Mouse (Mus musculus) lung, postnatal 36 days (tissue): ENCODE data around the gene Ptprm.
A peak's percentile ranks its signal among the peaks of the same experiment; 100 is the strongest.

Experiments
- DNase-seq: peaks from one replicate; pipeline ENCODE4 v3.0.0; 2022; ENCODE audit warnings: mixed read lengths

Ptprm gene

DNA sequence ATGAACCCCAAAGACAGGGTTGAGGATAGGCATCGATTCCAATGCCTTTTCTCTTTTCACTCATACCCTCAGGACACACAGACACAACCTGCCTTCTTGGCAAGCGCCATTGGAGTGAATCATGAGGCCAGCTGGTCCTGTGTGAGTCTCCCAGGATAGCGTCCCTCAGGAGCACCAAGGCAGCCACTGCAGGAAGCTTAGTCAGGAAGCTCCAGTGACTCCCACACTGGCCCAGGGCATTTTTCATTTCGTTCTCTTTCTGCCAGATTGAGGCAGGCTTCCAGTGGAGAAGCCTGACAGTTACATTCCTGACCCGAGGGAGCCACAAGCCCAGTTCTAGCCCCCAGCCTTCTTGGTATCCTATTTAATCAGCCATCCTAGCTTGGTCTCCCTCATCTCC is 393.3 kb downstream of the Ptprm start:
- DNase-seq, result no peak

DNA sequence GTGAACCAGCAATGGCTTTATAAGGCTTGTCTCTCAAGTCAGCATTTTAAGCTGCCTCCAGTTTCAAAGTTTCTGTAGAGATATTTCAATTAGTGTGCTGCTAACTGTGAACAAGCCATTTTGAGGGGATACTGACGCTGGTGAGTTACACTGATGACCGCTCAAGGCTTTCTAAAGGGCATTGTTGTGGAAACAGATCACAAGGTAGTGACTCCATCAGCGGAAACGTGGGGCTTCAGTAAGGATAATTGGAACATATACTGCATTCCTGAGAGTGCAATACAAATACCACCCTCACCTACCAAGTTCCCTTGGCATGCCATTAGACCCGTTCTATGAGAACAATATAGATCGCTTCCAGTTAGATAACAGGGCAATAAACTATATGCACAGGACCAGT is 393.7 kb downstream of the Ptprm start:
- DNase-seq, result no peak

DNA sequence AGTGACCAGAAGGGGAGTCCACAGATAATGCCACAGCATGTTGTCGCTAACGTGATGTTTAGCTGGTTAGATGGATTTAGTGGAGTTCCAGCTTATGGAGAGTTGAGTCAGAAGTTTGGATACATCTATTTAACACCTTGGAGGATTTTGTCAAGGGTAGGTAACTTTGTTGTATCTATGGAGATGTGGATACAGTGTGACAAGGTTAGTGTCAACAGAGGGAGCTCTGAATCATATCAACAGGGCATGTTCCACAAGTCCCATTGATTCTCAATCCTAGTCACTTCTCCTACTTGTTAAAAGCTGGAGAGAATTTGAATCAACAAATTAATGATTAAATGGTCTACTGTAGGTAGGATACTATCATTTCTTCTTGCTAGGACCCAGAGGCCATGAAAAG is 394.4 kb downstream of the Ptprm start:
- DNase-seq, result no peak

DNA sequence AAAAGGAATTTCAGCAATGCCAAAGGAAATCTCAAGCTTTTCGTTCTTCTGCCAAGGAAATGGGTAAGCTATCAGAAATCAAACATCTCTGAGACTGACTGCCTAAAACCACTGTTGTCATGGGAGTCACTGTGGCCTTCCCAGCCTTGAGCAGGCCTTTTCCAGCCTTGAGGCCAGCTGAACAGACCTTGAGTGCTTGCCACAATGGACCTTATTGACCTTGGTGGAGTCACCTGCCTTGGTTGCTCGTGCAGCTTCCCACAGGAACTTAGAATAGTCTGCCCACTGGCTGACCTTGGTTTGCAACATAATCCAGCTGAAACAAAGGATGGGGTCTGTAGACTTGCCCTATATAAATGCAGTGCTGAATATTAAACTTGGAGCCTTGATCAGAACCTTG is 395.5 kb downstream of the Ptprm start:
- no peak for DNase-seq

DNA sequence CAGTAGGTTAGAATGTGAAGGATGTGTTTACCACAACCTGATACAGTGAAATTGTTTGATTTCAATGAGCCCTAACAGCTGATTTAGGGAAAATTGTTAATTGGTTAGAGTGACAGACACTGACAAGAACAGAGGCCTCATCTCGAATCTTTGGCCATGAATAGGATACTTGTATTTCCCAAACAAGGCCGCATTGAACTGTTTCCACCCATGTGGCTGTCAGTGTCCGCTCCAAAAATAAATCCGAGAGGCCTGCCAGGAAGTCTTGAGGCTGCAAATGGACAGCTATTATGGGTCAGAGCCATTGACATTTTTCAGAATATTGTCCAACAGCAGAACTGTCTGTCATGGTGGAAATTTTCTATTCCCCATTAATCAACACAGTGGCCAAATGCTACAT is 409.8 kb downstream of the Ptprm start:
- DNase-seq, result no peak

DNA sequence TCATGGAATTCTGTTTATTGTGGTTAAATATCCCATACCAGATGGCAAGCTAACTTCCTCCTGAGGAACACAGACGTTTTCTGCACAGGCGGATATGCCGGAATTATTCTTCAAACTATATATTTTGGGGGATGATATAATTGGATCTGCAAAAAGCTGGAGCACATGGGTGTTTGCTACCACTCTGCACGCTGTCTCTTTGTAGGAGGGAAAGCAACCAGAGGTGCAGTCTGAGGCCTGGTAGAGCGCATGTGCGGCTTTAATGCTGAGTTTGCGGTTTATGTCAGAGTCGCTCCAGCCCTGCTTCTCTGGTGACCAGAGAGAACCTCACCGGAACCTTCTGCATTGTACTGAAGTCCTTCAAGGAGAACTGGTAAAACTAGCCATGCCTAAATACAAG is 410.7 kb downstream of the Ptprm start:
- no peak for DNase-seq

DNA sequence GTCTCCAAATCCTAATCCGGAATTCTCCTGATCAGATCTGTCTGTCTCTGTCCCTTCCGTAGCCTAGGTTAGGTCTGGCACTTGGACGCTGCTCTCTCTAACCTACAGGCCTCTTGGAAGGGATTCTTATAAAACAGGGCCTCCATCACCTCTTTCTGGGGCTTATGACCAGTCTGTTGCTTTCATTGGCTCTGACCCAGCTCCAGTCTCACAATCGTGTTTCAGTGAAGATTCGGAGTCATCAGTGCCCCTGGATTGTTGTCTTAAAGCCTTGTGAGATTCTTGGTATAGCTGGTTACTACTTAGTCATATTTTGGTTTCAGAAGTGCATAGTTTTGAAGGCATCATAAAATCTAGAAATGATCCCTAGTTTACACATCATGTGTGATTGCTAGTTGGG is 428.6 kb downstream of the Ptprm start:
- no peak for DNase-seq

DNA sequence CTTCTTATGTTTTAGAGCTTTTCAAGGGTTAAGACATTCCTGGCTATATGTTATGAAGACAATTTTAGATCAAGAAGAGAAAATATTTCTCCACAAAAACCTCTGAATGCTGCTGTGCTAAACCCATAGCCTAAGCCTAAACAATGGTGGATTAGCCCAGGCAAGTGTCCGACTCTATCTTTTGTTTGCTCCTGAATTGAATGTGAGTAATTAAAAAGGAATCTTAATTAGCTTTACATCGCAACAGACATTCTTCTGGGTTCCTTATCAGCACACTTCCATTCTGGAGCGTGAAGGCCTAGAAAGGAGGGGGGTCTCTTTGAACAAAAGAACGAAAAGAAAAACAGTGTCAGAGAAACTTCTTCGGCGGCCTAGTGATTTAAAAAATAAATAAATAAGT is 439.6 kb downstream of the Ptprm start:
- no peak for DNase-seq

DNA sequence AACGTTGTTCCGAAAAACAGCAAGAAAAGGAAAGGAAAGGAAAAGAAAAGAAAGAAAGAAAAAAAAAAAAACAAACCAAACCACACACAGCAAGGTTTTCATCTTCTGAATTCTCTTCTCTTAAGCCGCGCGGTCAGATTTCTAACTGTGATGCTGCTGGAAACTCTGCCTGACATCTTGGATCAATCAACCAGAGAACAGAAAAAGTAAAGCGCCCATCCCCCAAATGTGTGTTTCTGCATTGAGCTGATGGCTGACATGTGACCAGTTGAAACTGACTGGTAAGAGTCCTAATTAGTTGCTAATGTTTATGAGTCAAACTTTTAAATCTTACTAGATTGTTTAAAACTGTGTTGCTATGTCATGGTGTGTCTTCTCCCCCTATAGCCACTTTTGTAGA is 441.7 kb downstream of the Ptprm start:
- DNase-seq, result no peak

DNA sequence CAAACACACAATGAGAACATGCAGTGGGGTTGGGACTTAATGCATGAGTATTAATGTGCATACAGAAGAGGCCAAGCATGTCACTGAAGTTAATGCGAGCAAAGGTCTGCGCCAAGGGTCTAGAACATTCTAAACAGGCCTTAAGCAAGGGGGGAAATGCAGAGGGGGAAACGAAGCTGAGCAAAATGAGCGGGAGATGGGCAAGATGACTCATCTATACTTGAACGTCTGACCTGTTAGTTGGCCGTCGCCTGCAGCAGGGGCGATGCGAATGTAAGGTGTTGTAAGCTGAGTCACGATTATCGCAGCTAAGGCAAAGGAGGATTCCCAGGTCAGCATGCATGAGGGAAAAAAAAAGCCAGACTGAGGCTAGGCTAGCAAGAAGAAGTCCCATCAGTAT is 442.1 kb downstream of the Ptprm start:
- no peak for DNase-seq

DNA sequence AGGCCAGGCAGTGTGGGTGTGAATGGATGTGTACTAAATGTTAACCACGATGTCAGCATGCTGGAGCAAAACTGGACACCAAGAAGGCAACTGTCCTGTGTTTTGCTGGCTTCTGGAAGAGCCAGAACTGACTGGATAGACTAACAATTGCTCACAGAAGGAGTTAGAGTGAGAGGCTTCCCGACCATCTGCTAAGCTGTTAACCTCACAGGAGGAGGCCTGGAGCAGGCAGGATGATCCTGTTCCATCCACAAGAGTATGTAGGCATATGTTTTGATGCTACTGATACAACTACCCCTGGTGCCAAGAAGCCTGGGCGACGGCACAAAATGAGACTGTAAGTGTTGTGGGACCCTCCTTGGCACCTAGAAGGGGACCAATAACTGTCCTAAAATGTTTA is 444.4 kb downstream of the Ptprm start:
- no peak for DNase-seq

DNA sequence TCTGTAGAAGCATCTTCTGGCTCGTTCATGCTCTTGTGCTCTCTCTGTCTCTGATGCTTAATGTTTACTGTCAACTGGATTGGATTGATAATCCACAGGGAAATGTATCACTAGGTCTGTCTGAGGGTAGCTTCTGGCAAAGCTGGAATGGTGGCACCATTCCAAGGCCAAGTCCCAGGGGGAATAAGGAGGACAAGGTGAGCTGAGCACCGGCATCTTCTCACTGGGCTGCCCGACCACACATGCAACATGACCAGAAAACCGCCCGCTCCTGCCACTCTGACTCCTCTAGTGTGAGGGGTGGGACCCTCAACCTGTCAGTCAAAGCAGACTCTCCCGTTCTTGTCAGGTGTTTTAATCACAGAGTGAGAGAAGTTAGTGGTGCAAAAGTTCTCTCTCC is 445.3 kb downstream of the Ptprm start:
- no peak for DNase-seq

DNA sequence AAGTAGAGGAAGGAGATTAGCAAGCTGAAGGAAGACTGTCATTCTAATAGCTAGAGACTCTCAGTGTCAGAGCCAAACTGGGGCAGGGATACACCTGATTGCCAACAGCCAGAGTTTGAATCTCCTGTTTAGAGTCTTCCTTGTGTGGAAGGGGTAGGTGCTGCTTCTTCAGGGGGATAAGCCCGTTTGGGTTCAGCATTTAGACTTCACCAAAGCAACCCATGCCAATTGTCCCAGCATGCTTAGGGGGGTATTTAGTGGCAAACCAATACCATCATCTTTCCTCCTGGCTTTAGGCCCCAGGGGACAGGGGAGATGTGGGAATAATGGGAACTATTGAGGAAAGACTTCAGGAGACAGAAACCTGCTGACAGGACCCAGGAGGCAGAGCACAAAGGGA is 460.1 kb downstream of the Ptprm start:
- no peak for DNase-seq

DNA sequence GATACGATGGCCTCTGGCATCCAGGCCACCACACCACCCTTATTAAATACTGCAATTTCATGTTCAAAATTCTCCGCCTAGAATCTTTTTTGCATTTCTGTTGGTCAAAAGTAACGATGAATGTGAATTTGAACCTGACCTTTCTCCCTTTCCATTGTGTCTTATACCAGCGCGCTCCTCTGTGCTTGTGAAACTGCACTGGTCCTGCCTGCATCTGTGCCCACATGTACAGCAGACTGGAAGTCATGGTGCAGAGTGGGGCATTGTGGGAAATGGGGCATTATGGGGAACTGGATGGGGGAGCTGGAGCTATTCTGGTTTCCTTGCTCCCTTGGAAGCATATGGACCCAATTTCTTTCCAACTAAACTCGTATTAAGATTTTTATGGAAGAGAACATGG is 462.3 kb downstream of the Ptprm start:
- no peak for DNase-seq

DNA sequence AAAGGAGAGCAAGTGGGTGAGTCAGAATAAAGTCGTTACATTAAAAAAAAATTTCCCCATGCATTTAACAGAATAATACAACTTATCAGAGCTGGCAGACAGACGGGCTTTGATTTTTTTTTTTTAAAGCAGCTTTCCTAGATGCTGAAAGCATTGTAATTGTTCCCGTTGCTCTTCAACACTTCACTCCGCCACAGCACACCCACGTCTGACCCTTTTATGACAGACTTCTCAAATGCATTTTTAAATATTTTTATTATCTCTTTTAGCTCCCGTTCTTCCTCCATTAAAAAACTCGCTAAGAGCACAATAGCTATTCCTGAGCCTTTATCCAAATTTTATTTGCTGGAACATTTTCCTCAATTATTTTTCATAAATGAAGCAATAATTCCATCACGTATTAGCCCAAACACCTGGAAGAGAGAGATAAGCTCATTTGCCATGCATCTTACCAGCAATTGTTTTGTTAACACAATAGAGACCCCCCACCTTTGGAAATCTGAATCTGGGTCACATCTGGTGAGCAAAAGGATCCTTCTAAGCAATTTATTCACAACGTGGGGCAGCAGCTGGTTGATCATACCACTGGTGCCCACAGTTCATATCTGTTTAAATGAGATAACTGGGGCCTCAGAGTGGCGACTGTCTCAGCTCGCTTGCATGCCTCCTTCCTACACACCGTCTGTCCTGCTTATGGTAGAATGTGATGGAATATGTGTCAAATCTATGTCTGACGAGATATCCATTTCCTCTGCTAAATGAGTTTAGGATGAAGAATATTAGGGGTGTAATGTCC is 463.0 kb downstream of the Ptprm start:
- DNase-seq, result no peak

DNA sequence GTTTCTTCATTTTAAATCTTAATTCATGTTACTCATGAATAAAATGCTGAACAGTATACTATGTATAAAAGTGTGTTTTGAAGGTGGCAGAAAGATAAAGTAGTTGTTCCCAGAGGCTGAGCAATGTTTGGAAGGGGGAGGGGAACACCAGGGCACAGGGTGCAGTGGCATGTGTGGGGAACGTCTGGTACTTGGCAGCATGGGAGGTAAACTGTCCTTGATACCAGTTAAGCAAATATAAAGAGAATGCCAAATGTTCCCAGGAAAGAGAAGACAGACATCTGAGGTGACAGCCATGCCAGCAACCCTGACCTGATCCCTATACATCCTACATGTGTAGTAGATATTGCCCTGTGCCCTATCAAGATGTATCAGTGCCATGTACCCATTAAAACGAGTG is 472.0 kb downstream of the Ptprm start:
- DNase-seq, result peak; percentile 8

DNA sequence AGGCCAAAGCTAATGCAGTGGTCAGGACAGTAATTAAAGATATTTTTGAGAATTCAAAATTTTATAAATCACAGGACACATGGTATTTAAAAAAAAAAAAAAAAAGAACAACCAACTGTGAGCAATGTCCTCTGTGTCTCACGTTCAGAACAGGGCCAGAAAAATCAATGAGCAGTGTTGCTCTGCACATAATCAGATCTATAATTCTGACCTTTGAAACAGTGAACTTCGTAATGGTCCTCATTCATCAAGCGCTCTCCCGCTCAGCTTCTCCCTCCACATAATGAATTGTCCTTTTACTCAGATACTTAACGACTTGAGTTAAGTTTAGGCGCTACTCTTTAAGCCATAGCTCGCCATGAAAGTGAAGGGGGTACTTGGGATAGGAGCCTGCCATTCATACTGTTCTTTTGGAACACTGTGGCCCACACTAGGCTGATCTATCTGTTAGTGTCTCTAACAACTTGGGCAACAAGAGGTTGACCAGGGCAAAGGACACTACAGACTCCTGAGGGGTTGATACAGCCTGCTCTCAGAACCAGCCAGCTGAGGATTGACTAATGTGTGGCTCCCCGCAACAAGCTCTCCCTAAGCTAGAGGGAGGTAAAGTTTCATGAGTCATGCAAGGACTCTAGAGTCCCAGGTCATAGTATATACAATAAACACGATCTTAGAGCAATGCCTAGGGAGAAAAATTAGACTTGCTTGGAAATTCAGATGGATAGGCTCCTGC is 473.1 kb downstream of the Ptprm start:
- DNase-seq, result no peak

DNA sequence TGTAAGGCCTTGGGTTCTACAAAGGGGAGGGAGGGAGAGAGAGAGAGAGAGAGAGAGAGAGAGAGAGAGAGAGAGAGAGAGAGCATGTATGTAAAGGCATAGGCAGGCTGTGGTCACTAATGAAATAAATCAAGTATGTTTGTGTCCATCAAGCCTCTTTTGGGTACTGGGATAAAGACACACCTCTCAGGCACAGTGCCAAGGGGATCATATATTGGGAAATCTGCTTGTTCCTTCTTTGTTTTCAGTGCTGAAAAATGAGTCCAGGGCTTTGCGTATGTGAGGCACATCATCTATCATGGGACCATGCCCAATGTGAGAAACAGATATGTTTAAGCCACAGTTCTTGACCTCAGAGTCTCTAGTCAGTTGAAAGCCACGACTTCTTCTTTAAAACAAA is 475.1 kb downstream of the Ptprm start:
- no peak for DNase-seq

DNA sequence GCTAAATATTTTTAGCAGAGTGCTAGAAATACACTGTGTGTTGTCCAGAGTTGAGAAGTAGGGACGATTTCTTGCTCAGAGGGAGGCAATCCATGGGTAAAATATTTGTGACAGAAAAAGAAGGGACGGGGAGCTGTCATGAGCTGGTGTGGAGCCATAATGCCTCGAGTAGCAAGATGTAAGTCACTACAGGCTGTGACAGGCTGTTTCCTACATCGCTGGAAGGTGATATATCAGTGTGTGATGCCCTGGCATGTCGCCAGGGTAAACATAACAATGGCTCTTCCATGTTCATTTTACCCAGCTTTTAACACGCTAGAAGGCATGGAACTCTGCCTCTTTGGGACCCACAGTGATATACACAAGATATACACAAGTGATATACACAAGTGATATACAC is 476.7 kb downstream of the Ptprm start:
- DNase-seq, result no peak

DNA sequence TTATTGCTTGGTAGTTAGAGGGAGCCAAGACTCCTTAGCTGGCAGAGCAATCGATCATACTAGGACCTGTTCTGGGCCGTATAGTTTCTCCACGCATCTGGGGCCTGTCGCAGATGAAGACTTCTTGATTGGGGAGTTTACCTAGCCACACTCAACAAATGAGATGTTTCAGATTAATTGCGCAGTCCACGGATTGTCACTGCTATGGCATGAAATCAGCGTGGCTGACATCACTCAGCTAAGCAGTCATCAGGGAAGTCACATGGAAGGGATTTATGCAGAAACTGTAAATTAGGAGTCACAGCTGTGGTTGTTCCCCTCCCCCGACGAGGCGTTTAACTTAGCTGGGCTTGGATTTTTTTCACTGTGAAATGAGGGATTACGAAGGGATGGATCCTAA is 479.4 kb downstream of the Ptprm start:
- no peak for DNase-seq

DNA sequence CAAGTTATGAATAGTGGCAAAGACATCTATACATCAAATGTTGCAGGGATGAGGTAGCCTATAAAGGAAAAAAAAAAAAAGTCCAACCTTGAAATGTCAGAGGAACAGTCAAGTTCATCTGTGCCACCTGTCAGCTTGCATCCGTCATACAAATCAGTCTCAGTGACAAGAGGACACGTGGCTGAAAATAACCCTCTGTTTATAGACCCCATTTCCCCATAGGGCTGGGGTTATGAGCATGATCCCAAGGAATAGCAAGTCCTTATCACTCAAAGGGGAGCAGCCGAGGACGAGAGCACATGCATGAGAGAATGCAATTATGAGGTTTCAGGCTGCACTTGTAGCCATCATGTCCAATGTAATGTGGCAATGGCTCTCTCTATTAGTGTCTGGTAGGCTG is 482.9 kb downstream of the Ptprm start:
- DNase-seq, result no peak

DNA sequence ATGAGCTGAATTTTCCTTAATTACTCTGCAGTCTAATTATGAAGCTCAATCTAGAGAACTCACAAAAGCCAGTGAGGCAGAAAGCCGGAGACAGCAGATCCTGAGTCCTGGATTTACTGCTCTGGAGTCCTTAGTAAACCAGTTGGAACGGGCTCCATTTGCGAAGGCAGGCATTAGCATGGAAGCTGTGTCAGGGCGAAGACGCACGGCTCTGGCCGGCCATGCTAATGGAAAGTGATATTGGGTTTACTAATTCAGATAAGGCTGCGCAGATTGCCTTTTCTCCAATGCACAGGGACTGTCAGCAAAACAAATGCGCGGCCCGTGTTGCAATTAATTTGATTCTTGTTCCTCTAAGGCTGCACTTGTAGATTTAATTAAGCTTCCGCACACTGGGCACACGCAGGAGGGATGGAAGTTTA is 484.7 kb downstream of the Ptprm start:
- DNase-seq, result no peak

DNA sequence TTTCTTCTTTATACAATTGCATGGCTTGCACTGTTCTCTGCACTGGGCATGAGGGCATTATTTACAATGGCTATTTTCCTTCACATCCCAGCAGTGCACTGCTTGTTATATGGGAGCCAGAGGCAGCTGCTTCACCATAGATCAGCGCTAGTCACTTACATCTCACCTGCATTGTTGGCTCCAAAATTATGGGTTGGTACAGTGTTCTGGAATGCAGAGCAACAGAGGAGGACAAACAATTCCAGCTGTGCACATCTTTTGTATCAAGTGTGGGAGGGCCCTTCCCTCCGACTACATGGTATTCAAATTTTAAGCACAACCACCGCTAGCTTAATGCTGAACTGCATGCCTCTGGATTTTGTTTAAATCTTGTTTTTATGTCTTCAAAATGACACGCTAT is 489.8 kb downstream of the Ptprm start:
- DNase-seq, result no peak

DNA sequence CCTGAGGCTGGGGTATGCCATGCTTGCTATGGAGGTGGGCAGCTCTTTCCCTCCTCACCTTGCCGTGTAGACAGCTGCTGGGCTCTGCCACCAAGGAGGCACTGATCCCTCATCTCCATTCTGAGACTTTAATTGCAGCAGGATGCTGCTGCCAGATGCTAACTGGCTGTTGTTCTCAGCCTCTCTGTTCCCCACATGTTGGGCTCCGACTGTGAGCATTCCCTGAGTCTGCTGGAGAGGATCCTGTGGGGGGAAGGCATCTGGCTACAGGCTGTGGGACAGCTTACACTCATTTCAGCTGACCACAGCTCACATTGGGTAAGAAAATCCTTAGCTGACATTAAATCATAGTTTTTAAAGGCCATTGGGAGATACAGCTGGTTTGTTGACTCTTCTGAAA is 492.7 kb downstream of the Ptprm start:
- DNase-seq, result no peak

DNA sequence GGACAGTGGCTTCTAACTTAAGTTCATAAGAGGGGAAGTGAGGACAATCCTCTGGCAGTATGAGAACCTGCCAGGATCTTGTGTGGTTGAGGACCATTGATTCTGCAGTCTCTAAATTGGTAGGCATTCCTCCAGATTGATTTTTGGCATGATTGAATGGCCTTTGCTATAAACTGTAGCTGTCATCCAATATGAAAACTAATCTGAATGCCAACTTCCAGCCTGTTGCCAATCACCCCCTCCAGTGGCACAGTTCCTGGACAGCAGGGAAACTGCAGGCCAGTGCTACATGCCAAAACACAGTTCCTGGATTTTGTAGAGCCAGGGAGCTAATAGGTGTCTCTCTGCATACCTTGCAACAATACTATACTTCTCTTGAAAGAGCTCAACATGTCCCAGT is 495.5 kb downstream of the Ptprm start:
- no peak for DNase-seq
